Mouse (Mus musculus) thymus, adult 2 months (tissue): ENCODE results near the gene Alpl.

Experiments used
- CTCF ChIP-seq: fragments of 200-500 bp; IDR thresholded peaks from 2 replicates; pipeline ENCODE4 v1.5.1; 2012; ENCODE audit warnings: mild to moderate bottlenecking, control low read depth, low read length, moderate library complexity, borderline replicate concordance; ENCODE audit not compliant: control insufficient read depth, poor library complexity, insufficient read depth; ENCODE audit errors: extremely low read depth
- POLR2A ChIP-seq: fragments of 200-500 bp; IDR thresholded peaks from 2 replicates; pipeline ENCODE4 v1.6.1; 2012; ENCODE audit warnings: mild to moderate bottlenecking, low read length, control low read depth, moderate library complexity; ENCODE audit not compliant: control insufficient read depth, poor library complexity, insufficient read depth; ENCODE audit errors: extremely low read depth

GRCm38 (mm10) chr4:137801196-137801595 lies 5.0 kb upstream of the Alpl start:
- TF ChIP-seq POLR2A (no peak), CTCF (no peak)
